Mouse (Mus musculus): ENCODE measurements at regions not wholly inside any gene's neighbourhood (a gene's known extent, or its start where the extent isn't known, plus 50 kb on each side); places are given as distances from the start of the nearest gene placed in this dataset.

DNA sequence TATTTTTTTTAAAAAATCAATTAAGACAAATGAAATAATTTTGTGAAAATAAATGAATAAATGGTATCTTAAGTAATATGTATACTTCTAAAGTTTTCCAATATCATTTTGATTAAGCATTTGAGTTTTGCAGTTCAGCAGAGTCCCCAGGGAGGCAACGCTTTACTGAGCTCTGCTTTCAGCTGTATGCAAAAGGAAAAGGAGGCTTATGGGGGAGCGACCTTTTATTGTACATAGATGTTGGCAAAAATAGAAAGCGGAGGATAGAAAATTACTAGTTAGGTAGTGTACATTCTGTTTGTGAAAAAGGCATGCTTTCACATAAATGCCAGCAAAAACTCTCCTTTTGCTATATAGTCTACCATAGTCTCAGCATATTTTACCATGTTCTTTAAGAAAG lies 382.2 kb downstream of the Gria2 start:
- Histone ChIP-seq H3K4me3 (ENCODE audit: insufficient read depth, poor library complexity, severe bottlenecking) (no peak overlapping the region), H3K79me2 (ENCODE audit: control insufficient read depth, insufficient read depth) (no peaks in the 10 kb centered on the region), H3K79me3 (ENCODE audit: low read depth) (no peaks in the 10 kb centered on the region), H3K27me3 (ENCODE audit: control insufficient read depth, insufficient read depth, insufficient read length) (no peaks in the 10 kb centered on the region), H3K36me3 (ENCODE audit: control insufficient read depth, insufficient read depth) (no peaks in the 10 kb centered on the region), H3ac (ENCODE audit: control insufficient read depth, insufficient read length, low read depth) (no peak overlapping the region)
- no peak for TF ChIP-seq CEBPB (IDR thresholded peaks at IDR 0.05; ENCODE audit: low read depth)
- no peak for TF ChIP-seq CTCF (IDR thresholded peaks at IDR 0.05; ENCODE audit: control insufficient read depth, insufficient read depth, insufficient read length)
- no peak for TF ChIP-seq MYOG (IDR thresholded peaks at IDR 0.05; ENCODE audit: control insufficient read depth, extremely low read depth, insufficient read length)
- TF ChIP-seq MYOD1 (IDR thresholded peaks at IDR 0.05; ENCODE audit: control insufficient read depth, insufficient read length, low read depth) = no peak
- TF ChIP-seq FOSL1 (IDR thresholded peaks at IDR 0.05; ENCODE audit: insufficient read depth, low read length, poor library complexity, severe bottlenecking) = no peak
- no peak for TF ChIP-seq USF1 (IDR thresholded peaks at IDR 0.05; ENCODE audit: low read depth)
- no peak for TF ChIP-seq MAX (IDR thresholded peaks at IDR 0.05)

DNA sequence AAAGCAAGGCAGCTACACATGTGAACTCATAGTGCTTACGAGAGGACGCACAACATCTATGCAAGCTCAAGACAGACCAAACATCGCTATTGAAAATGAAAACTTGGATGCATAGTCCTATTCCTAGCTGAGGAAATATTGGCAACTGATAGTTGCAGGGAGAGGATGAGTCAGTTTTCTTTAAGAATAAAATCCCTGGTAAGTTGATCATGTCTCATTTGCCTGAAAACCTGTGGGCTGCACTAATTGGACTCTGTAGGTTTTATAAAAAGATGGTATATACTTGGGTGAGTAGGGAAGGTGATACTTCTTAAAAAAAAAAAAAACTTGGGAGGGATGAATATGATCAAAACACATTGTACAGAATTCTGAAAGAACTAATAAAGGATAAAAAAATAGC lies 381.2 kb downstream of the Gria2 start:
- Histone ChIP-seq H3K79me3 (ENCODE audit: low read depth) (no peaks in the 10 kb centered on the region), H3K4me3 (ENCODE audit: insufficient read depth, poor library complexity, severe bottlenecking) (no peak overlapping the region), H3K27me3 (ENCODE audit: control insufficient read depth, insufficient read depth, insufficient read length) (no peaks in the 10 kb centered on the region), H3K79me2 (ENCODE audit: control insufficient read depth, insufficient read depth) (no peaks in the 10 kb centered on the region), H3K36me3 (ENCODE audit: control insufficient read depth, insufficient read depth) (no peaks in the 10 kb centered on the region), H3ac (ENCODE audit: control insufficient read depth, insufficient read length, low read depth) (no peak overlapping the region)
- no peak for TF ChIP-seq MYOG (IDR thresholded peaks at IDR 0.05; ENCODE audit: control insufficient read depth, extremely low read depth, insufficient read length)
- no peak for TF ChIP-seq MYOD1 (IDR thresholded peaks at IDR 0.05; ENCODE audit: control insufficient read depth, insufficient read length, low read depth)
- TF ChIP-seq FOSL1 (IDR thresholded peaks at IDR 0.05; ENCODE audit: insufficient read depth, low read length, poor library complexity, severe bottlenecking) = no peak
- TF ChIP-seq CTCF (IDR thresholded peaks at IDR 0.05; ENCODE audit: control insufficient read depth, insufficient read depth, insufficient read length) = no peak
- no peak for TF ChIP-seq MAX (IDR thresholded peaks at IDR 0.05)
- no peak for TF ChIP-seq CEBPB (IDR thresholded peaks at IDR 0.05; ENCODE audit: low read depth)
- TF ChIP-seq USF1 (IDR thresholded peaks at IDR 0.05; ENCODE audit: low read depth) = no peak

DNA sequence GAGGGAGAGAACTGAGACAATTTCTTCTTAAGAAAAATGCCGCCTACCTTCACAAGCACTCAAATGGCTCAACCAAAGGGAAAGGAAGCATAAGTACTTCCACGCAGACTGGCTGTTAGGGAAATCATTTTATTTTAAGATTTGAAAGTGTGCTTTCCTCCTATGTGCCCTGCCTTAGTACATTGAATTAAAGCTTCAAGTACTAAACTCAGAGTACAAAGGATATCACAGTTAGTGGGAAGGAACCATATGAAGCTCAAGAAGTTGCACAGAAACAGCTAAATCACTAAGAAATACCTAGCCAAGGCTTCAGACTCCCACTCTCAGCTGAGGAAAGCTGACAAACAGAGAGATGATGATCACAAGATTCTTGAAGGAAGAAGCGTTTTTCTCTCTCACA lies 380.5 kb downstream of the Gria2 start:
- Histone ChIP-seq H3K36me3 (ENCODE audit: control insufficient read depth, insufficient read depth) (no peaks in the 10 kb centered on the region), H3K79me3 (ENCODE audit: low read depth) (no peaks in the 10 kb centered on the region), H3K4me3 (ENCODE audit: insufficient read depth, poor library complexity, severe bottlenecking) (no peak overlapping the region), H3K27me3 (ENCODE audit: control insufficient read depth, insufficient read depth, insufficient read length) (no peaks in the 10 kb centered on the region), H3K79me2 (ENCODE audit: control insufficient read depth, insufficient read depth) (no peaks in the 10 kb centered on the region), H3ac (ENCODE audit: control insufficient read depth, insufficient read length, low read depth) (no peak overlapping the region)
- no peak for TF ChIP-seq MAX (IDR thresholded peaks at IDR 0.05)
- TF ChIP-seq USF1 (IDR thresholded peaks at IDR 0.05; ENCODE audit: low read depth) = no peak
- no peak for TF ChIP-seq CTCF (IDR thresholded peaks at IDR 0.05; ENCODE audit: control insufficient read depth, insufficient read depth, insufficient read length)
- TF ChIP-seq CEBPB (IDR thresholded peaks at IDR 0.05; ENCODE audit: low read depth) = no peak
- TF ChIP-seq MYOD1 (IDR thresholded peaks at IDR 0.05; ENCODE audit: control insufficient read depth, insufficient read length, low read depth) = no peak
- TF ChIP-seq FOSL1 (IDR thresholded peaks at IDR 0.05; ENCODE audit: insufficient read depth, low read length, poor library complexity, severe bottlenecking) = no peak
- TF ChIP-seq MYOG (IDR thresholded peaks at IDR 0.05; ENCODE audit: control insufficient read depth, extremely low read depth, insufficient read length) = no peak

GRCm38 (mm10) chr3:80422646-80423045 lies 380.0 kb downstream of the Gria2 start:
- no peak overlapping the region for H3ac ChIP-seq (ENCODE audit: control insufficient read depth, insufficient read length, low read depth)
- no peaks in the 10 kb centered on the region for H3K79me2 ChIP-seq (ENCODE audit: control insufficient read depth, insufficient read depth)
- H3K27me3 ChIP-seq (ENCODE audit: control insufficient read depth, insufficient read depth, insufficient read length) = no peaks in the 10 kb centered on the region
- H3K79me3 ChIP-seq (ENCODE audit: low read depth) = no peaks in the 10 kb centered on the region
- H3K36me3 ChIP-seq (ENCODE audit: control insufficient read depth, insufficient read depth) = no peaks in the 10 kb centered on the region
- TF ChIP-seq CTCF (IDR thresholded peaks at IDR 0.05; ENCODE audit: control insufficient read depth, insufficient read depth, insufficient read length) (no peak), FOSL1 (IDR thresholded peaks at IDR 0.05; ENCODE audit: insufficient read depth, low read length, poor library complexity, severe bottlenecking) (no peak), CEBPB (IDR thresholded peaks at IDR 0.05; ENCODE audit: low read depth) (no peak), USF1 (IDR thresholded peaks at IDR 0.05; ENCODE audit: low read depth) (no peak), MYOG (IDR thresholded peaks at IDR 0.05; ENCODE audit: control insufficient read depth, extremely low read depth, insufficient read length) (no peak), MAX (IDR thresholded peaks at IDR 0.05) (no peak), MYOD1 (IDR thresholded peaks at IDR 0.05; ENCODE audit: control insufficient read depth, insufficient read length, low read depth) (no peak)
- no peak overlapping the region for H3K4me3 ChIP-seq (ENCODE audit: insufficient read depth, poor library complexity, severe bottlenecking)

All from C2C12 (cell line).